Comparison of ENCODE assay signal across 16 mouse cellular contexts in the genomic region with DNA sequence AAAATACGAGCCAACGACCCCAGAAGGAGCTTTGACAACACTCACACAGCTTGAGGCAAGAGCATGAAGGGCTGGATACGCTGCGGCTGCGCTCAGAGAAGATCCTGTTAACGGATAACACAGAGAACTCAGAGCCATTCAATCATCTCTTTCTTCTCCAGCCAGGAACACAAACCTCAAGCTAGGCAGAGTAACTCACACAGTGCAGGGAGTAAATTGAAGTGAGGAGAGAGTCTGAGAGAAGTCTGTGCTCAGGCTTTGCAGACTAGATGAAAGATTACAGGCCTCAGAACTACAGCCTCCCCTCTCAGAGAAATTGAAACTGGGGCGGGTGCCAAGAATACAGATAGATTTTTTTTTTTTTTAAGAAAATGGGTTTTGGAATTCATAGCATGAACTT.
DNase-seq lines count a peak whose midpoint lies in the region; ATAC-seq lines count a peak whose summit lies in the region.
"Had no signal": no experiment of that assay in that cellular context is flagged by ENCODE, and none has a peak within 500 bp of the region (broad histone marks: within the 10 kb centered on the region; RNA-seq: fewer than 3 reads in every experiment).

No protein-coding gene starts in this region.

- no peaks in the 10 kb centered on the region for H3K36me3 ChIP-seq in forebrain, embryonic 13.5 days (ENCODE audit: poor library complexity, severe bottlenecking)
- no peaks in the 10 kb centered on the region for H3K36me3 ChIP-seq in forebrain, embryonic 10.5 days (replicated peaks)
- no peaks in the 10 kb centered on the region for H3K36me3 ChIP-seq in kidney, embryonic 15.5 days
- no peaks in the 10 kb centered on the region for H3K36me3 ChIP-seq in kidney, embryonic 16.5 days (ENCODE audit: insufficient read depth, low read length)
- H3K36me3 ChIP-seq in midbrain, embryonic 13.5 days, result no peaks in the 10 kb centered on the region

- ATAC-seq in forebrain, embryonic 13.5 days, result peak; percentile 58; the same call in 1 of the 2 replicates
- ATAC-seq in kidney, embryonic 15.5 days (replicated peaks; ENCODE audit: low FRiP score), result no peak
- ATAC-seq in kidney, embryonic 16.5 days (ENCODE audit: low FRiP score, low TSS enrichment), result no peak
- peak; percentile 40; the same call in 1 of the 2 replicates for ATAC-seq in midbrain, embryonic 13.5 days
- ATAC-seq in erythroblast, adult 5-6 weeks (replicated peaks; ENCODE audit: low FRiP score, poor library complexity, severe bottlenecking), result no peak

- WGBS in forebrain, embryonic 13.5 days, result 54% methylated on average over 7 of the region's 7 CpGs
- 51% methylated on average over 7 of the region's 7 CpGs for WGBS in forebrain, embryonic 10.5 days
- WGBS in kidney, embryonic 15.5 days, result 47% methylated on average over 7 of the region's 7 CpGs
- WGBS in kidney, embryonic 16.5 days, result 53% methylated on average over 7 of the region's 7 CpGs
- 36% methylated on average over 7 of the region's 7 CpGs for WGBS in midbrain, embryonic 13.5 days

- H3K27ac ChIP-seq in forebrain, embryonic 13.5 days, result no peak overlapping the region; the same call in 1 of the 2 replicates
- no peak overlapping the region for H3K27ac ChIP-seq in forebrain, embryonic 10.5 days
- H3K27ac ChIP-seq in kidney, embryonic 15.5 days, result peak overlapping the region; percentile 11; the same call in 1 of the 2 replicates
- no peak overlapping the region for H3K27ac ChIP-seq in kidney, embryonic 16.5 days (ENCODE audit: low read length)
- H3K27ac ChIP-seq in midbrain, embryonic 13.5 days, result no peak overlapping the region

- DNase-seq in forebrain, embryonic 10.5 days (ENCODE audit: extremely low spot score, low spot score), result no peak
- peak; percentile 30 for DNase-seq in MN1 (ENCODE audit: low spot score)
- no peak for DNase-seq in spleen, postnatal 4 days (ENCODE audit: low spot score in 2 of 2)
- DNase-seq: adrenal gland, postnatal 14 days; cerebellum, adult 8-10 months; layer of hippocampus, postnatal 36 days; spleen, adult 18-20 months; thymus, postnatal 14 days had no signal

- H3K9me3 ChIP-seq in forebrain, embryonic 13.5 days (replicated peaks), result no peaks in the 10 kb centered on the region
- H3K9me3 ChIP-seq in forebrain, embryonic 10.5 days, result no peaks in the 10 kb centered on the region
- H3K9me3 ChIP-seq in kidney, embryonic 15.5 days (replicated peaks), result no peaks in the 10 kb centered on the region
- H3K9me3 ChIP-seq in kidney, embryonic 16.5 days (ENCODE audit: low read length), result no peaks in the 10 kb centered on the region
- no peaks in the 10 kb centered on the region for H3K9me3 ChIP-seq in midbrain, embryonic 13.5 days

- no peak overlapping the region for H3K4me3 ChIP-seq in forebrain, embryonic 13.5 days
- no peak overlapping the region for H3K4me3 ChIP-seq in forebrain, embryonic 10.5 days
- no peak overlapping the region for H3K4me3 ChIP-seq in kidney, embryonic 15.5 days (replicated peaks)
- H3K4me3 ChIP-seq in kidney, embryonic 16.5 days (ENCODE audit: low read length), result no peak overlapping the region
- H3K4me3 ChIP-seq in midbrain, embryonic 13.5 days (replicated peaks), result no peak overlapping the region
- H3K4me3 ChIP-seq: erythroblast, embryonic 14.5 days; megakaryocyte, embryonic 14.5 days had no signal

- H3K4me2 ChIP-seq in forebrain, embryonic 13.5 days, result no peak overlapping the region
- no peak overlapping the region for H3K4me2 ChIP-seq in kidney, embryonic 15.5 days
- H3K4me2 ChIP-seq in kidney, embryonic 16.5 days (replicated peaks; ENCODE audit: low read depth, low read length), result no peak overlapping the region
- H3K4me2 ChIP-seq in midbrain, embryonic 13.5 days (replicated peaks), result no peak overlapping the region
- H3K4me2 ChIP-seq: liver, embryonic 11.5 days had no signal

- 0 out of 2 replicates have a peak, but pooled peaks cover 7% of the 10 kb centered on the region for H3K4me1 ChIP-seq in forebrain, embryonic 13.5 days
- H3K4me1 ChIP-seq in forebrain, embryonic 10.5 days, result no peaks in the 10 kb centered on the region
- H3K4me1 ChIP-seq in kidney, embryonic 15.5 days, result 0 out of 2 replicates have a peak, but pooled peaks cover 8% of the 10 kb centered on the region
- H3K4me1 ChIP-seq in kidney, embryonic 16.5 days (ENCODE audit: insufficient read depth, low read length), result peaks cover 4% of the 10 kb centered on the region; the same call in 1 of the 2 replicates
- peaks cover 8% of the 10 kb centered on the region for H3K4me1 ChIP-seq in midbrain, embryonic 13.5 days (replicated peaks)
- H3K4me1 ChIP-seq: megakaryocyte, embryonic 14.5 days had no signal

- no peak overlapping the region for H3K9ac ChIP-seq in forebrain, embryonic 13.5 days
- H3K9ac ChIP-seq in kidney, embryonic 15.5 days, result no peak overlapping the region
- no peak overlapping the region for H3K9ac ChIP-seq in kidney, embryonic 16.5 days (replicated peaks; ENCODE audit: low read length)
- H3K9ac ChIP-seq in midbrain, embryonic 13.5 days (replicated peaks), result no peak overlapping the region

- H3K27me3 ChIP-seq in forebrain, embryonic 13.5 days, result no peaks in the 10 kb centered on the region
- no peaks in the 10 kb centered on the region for H3K27me3 ChIP-seq in forebrain, embryonic 10.5 days (ENCODE audit: poor library complexity, severe bottlenecking)
- no peaks in the 10 kb centered on the region for H3K27me3 ChIP-seq in kidney, embryonic 15.5 days
- H3K27me3 ChIP-seq in kidney, embryonic 16.5 days (ENCODE audit: insufficient read depth, low read length), result no peaks in the 10 kb centered on the region
- no peaks in the 10 kb centered on the region for H3K27me3 ChIP-seq in midbrain, embryonic 13.5 days
- H3K27me3 ChIP-seq: megakaryocyte, embryonic 14.5 days had no signal

Comparison
In these comparisons a context has a peak if more than half of its experiments do, and no peak if none do; other contexts are left out.
1. ATAC-seq: peak in forebrain, embryonic 13.5 days (single experiment) and midbrain, embryonic 13.5 days (single experiment); none in kidney, embryonic 15.5 days (single experiment), kidney, embryonic 16.5 days (single experiment) and erythroblast, adult 5-6 weeks (single experiment).